Mouse (Mus musculus) ES-E14 (cell line): ENCODE results near the gene Hnf4a. TPM values are rescaled to one million over a fixed set of nuclear protein-coding genes. Genes with fewer than 3 reads are reported as not detected.
"Not testable (repeated sequence)": the region's sequence is repeated elsewhere in the genome, so short reads cannot be mapped to it uniquely, and the experiment has no call there.

ENCODE experiments used
- DNase-seq: peaks from one replicate; pipeline ENCODE4 v3.0.0-alpha.2; 2013; ENCODE audit warnings: low read depth, low spot score
- H3K27ac ChIP-seq: 2 replicates; pipeline ENCODE4 v1.5.1; 2012; ENCODE audit warnings: low read depth, mild to moderate bottlenecking, low read length, moderate library complexity, mixed read lengths; ENCODE audit not compliant: poor library complexity, insufficient read depth, severe bottlenecking
- H3K36me3 ChIP-seq: 2 replicates; pipeline ENCODE4 v1.6.1; 2012; ENCODE audit warnings: mild to moderate bottlenecking, low read length, moderate library complexity, mixed read lengths; ENCODE audit not compliant: control insufficient read depth, poor library complexity, insufficient read depth, severe bottlenecking
- H3K4me1 ChIP-seq, 2 experiments: fragments of 150-350 bp in 1 of 2; sonication (generic) in 1 of 2; 2 replicates each; pipeline ENCODE4 v1.6.1; 2012; ENCODE audit warnings: low read length in 2 of 2, mild to moderate bottlenecking in 1 of 2, mixed read lengths in 1 of 2; ENCODE audit not compliant: control insufficient read depth in 2 of 2, insufficient read depth in 2 of 2, poor library complexity in 1 of 2
- H3K4me3 ChIP-seq, 2 experiments: fragments of 150-350 bp in 1 of 2; sonication (generic) in 1 of 2; 2 replicates each; pipeline ENCODE4 v1.5.1; 2012; ENCODE audit warnings: low read length in 2 of 2, low read depth in 1 of 2, mild to moderate bottlenecking in 1 of 2, mixed read lengths in 1 of 2; ENCODE audit not compliant: insufficient read depth in 1 of 2, poor library complexity in 1 of 2, severe bottlenecking in 1 of 2
- H3K9ac ChIP-seq: 2 replicates; pipeline ENCODE4 v1.6.1; 2012; ENCODE audit warnings: low read depth, mild to moderate bottlenecking, low read length, mixed read lengths; ENCODE audit not compliant: poor library complexity, insufficient read depth, severe bottlenecking
- H3K9me3 ChIP-seq: fragments of 150-350 bp; sonication (generic); 2 replicates; pipeline ENCODE4 v1.6.1; 2012; ENCODE audit warnings: low read depth, mild to moderate bottlenecking, low read length; ENCODE audit not compliant: control insufficient read depth, insufficient read depth
- CHD2 ChIP-seq: IDR thresholded peaks from 2 replicates; pipeline ENCODE4 v1.6.1; 2014; ENCODE audit warnings: mild to moderate bottlenecking, low read depth, low read length, inconsistent platforms
- HCFC1 ChIP-seq: IDR thresholded peaks from 2 replicates; pipeline ENCODE4 v1.6.1; 2012; ENCODE audit warnings: low read length, inconsistent platforms, borderline replicate concordance; ENCODE audit not compliant: insufficient read depth
- MAFK ChIP-seq: IDR thresholded peaks from 2 replicates; pipeline ENCODE4 v1.6.1; 2014; ENCODE audit warnings: mild to moderate bottlenecking, low read depth, low read length, inconsistent platforms; ENCODE audit not compliant: insufficient read depth
- ZC3H11A ChIP-seq: IDR thresholded peaks from 2 replicates; pipeline ENCODE4 v1.6.1; 2012; ENCODE audit warnings: low read depth, mild to moderate bottlenecking, inconsistent platforms, low read length, borderline replicate concordance
- ZNF384 ChIP-seq: IDR thresholded peaks from 2 replicates; pipeline ENCODE4 v1.6.1; 2012; ENCODE audit warnings: low read depth, low read length, inconsistent platforms
- in situ Hi-C, 2 experiments: fragments of 600-800 bp; cut with MboI; formaldehyde crosslinking; loops; one replicate each; pipeline ENCODE4 v1.15.1; 2025; ENCODE audit warnings: low sequenced_read_pairs in 2 of 2, inconsistent platforms in 1 of 2; ENCODE audit not compliant: unreplicated experiment in 2 of 2
- total RNA-seq: library from RNA; depleted of rRNA; stranded (reverse); fragments of 300-350 nt; gene quantifications from 2 replicates; pipeline ENCODE4 v1.2.3, GENCODE M21; 2012; rRNA removed

The Hnf4a gene
- total RNA-seq: 0.90 and 1.1 TPM in 2 replicates

DNA sequence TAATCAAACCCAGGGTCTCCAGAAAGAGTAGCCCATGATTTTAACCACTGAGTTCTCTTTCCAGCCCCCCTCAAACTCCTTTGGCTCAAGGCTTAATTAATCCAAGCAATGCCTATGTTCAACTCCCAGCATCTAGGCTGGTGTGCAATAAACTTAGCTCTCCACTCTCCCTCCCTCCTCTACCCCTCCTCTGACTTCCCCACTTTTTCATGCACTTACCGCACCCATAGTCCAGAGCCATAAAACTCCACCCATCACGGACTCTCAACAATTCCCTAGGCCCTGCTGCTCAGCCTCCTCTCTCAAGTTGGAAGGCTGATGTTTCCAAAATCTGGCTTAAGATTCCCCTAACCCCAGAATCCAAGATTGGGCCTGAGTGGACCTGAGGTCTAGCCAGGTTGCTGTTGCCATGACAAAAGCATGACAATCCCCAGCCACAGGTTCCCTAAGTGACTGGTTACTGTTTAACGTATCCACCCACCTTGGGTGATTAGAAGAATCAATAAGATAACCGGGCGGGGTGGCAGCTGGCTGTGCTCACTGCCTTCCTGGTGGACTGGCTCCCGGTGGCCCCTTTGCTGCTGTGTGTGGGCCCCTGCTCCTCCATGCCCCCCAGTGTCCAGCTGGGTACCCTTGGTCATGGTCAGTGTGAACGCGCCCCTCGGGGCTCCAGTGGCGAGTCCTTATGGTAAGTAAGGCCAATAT, at the start of gene Hnf4a:
TSS of gene Hnf4a (plus strand) at position 509 of the 705 bp plus-strand sequence.
- Histone ChIP-seq H3K4me1 (no peaks in the 10 kb centered on the region; a peak in 1 of 4 replicates), H3K36me3 (no peaks in the 10 kb centered on the region), H3K4me3 (no peak within 1 kb of the TSS), H3K27ac (no peak within 1 kb of the TSS), H3K9ac (no peak within 1 kb of the TSS), H3K9me3 (no peaks in the 10 kb centered on the region)
- DNase-seq: no peak
- in situ Hi-C loops: no loop called here
- TF ChIP-seq HCFC1: no peak

DNA sequence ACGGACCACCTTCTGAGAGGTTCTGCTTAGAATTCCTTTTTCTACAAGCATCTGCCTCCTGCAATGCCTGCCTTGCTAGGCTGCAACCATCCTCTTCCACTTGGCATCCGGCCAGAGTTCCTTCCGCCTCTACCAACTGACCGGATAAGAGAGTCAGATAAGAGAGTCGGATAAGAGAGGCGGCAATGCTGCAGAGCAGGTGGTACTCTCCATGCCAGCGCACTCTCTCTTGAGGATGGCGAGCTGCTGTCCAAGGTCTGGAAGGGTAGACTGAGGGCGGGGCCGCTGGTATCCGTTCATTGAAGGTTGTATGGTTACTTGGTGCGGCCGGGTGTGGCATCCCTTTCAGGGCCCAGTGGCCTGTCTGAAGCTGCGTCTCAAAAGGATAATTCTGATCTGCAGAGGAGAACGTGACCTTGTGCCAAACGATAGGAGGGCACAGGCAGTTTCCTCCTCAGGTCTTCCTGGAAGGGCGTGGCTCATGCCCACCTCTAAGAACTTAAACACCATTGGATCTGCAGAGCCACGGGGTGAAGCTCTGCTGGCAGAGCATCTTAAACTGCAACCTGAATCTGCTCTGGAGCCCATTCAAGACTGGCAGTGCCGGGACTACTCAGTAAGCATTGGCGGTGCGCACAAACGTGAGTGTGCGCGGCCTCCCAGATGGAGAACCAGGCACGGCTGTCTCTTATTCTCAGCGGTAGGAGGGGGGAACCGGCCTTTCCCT, 47.9 kb upstream of the Hnf4a start:
- H3K9me3 ChIP-seq: no peaks in the 10 kb centered on the region
- no peaks in the 10 kb centered on the region for H3K36me3 ChIP-seq
- peak overlapping the region; percentile 29; the same call in 1 of the 2 replicates for H3K9ac ChIP-seq
- peaks cover 10% of the 10 kb centered on the region in 2 experiments; a peak in 3 of 4 replicates for H3K4me1 ChIP-seq
- no peak overlapping the region for H3K27ac ChIP-seq
- no peak for TF ChIP-seq CHD2
- TF ChIP-seq ZC3H11A: no peak
- no peak for TF ChIP-seq MAFK
- no peak for TF ChIP-seq ZNF384
- no peak for TF ChIP-seq HCFC1
- H3K4me3 ChIP-seq: peak overlapping the region; percentile 22 to 29; a peak in 3 of 4 replicates
- in situ Hi-C loops: no loop called here
- no peak for DNase-seq

- Histone ChIP-seq H3K4me3 (peak overlapping the region; percentile 22 to 29; a peak in 3 of 4 replicates), H3K36me3 (no peaks in the 10 kb centered on the region), H3K9me3 (no peaks in the 10 kb centered on the region), H3K4me1 (peaks cover 13 to 14% of the 10 kb centered on the region in 2 experiments), H3K9ac (peak overlapping the region; percentile 29; the same call in 1 of the 2 replicates), H3K27ac (no peak overlapping the region)
- in situ Hi-C loops: no loop called here
- no peak for DNase-seq
- TF ChIP-seq ZNF384: 0 out of 2 replicates have a peak, but pooled peaks have one; percentile 34
- no peak for TF ChIP-seq HCFC1
Observed at GRCm38 (mm10) chr2:163459380-163459779, 47.2 kb upstream of the Hnf4a start.

DNA sequence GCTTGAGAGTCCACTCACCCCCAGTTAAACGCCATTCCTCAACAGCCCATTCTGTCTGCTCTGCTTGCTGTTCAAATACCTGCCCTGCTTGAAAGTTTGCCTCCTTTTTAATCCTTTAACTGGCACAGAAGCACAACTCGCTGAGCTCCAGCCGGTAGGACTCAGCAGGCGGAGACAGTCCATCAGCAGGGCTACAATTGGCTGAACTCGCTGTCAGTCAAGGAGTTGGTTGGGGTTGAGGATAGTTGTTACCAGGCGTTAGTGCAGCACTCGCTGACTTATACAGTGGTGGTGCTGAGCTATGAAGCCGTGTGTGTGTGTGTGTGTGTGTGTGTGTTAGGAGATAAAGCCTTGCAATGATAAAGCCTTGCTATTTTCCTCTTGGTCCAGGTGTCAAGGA, 46.0 kb upstream of the Hnf4a start:
- Histone ChIP-seq H3K36me3 (no peaks in the 10 kb centered on the region), H3K9ac (no peak overlapping the region), H3K4me1 (peaks cover 17 to 18% of the 10 kb centered on the region in 2 experiments), H3K9me3 (no peaks in the 10 kb centered on the region), H3K4me3 (no peak overlapping the region), H3K27ac (no peak overlapping the region)
- no peak for TF ChIP-seq ZNF384
- no peak for TF ChIP-seq MAFK
- TF ChIP-seq HCFC1: no peak
- in situ Hi-C loops: no loop called here
- DNase-seq: no peak

DNA sequence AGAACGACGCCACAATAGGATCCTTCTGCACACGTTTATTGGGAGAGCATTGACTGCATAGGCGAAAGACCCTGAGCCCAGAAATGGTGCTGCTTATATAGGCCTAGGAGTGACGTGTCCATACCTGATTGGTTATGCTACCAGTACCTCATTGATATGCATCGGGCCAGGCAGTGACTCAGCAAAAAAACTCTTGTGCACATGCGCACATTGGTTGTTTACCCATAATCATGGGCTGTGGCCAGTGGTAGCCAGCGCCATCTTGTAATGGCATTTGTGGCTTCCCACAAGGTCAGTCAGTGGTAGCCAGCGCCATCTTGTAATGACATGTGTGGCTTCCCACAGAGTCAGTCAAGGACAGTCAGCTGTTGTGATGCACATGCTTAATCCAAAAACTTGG, 45.3 kb upstream of the Hnf4a start:
- in situ Hi-C loops, H3K9ac ChIP-seq, H3K4me3 ChIP-seq, H3K36me3 ChIP-seq, DNase-seq, H3K9me3 ChIP-seq: not testable (repeated sequence)
- TF ChIP-seq MAFK: peak; percentile 60; the same call in 1 of the 2 replicates
- Histone ChIP-seq H3K27ac (peak overlapping the region; percentile 92), H3K4me1 (peaks cover 18 to 20% of the 10 kb centered on the region in 2 experiments)
